Mouse (Mus musculus) ES-Bruce4 (cell line): ENCODE measurements at regions not wholly inside any gene's neighbourhood (a gene's known extent, or its start where the extent isn't known, plus 50 kb on each side); places are given as distances from the start of the nearest gene placed in this dataset.

Experiments used
- H3K27ac ChIP-seq: 2 replicates; pipeline ENCODE4 v1.5.1; 2012; ENCODE audit warnings: low read length, inconsistent platforms; ENCODE audit not compliant: insufficient read depth
- H3K27me3 ChIP-seq: 2 replicates; pipeline ENCODE4 v1.6.1; 2012; ENCODE audit warnings: mild to moderate bottlenecking, low read length, inconsistent platforms; ENCODE audit not compliant: control insufficient read depth, poor library complexity, insufficient read depth, severe bottlenecking
- H3K36me3 ChIP-seq: 2 replicates; pipeline ENCODE4 v1.6.1; 2012; ENCODE audit warnings: inconsistent platforms, mild to moderate bottlenecking, low read length, moderate library complexity; ENCODE audit not compliant: control insufficient read depth, poor library complexity, insufficient read depth, severe bottlenecking
- H3K4me1 ChIP-seq: one replicate; pipeline ENCODE4 v1.8.1; 2011; ENCODE audit warnings: low read length; ENCODE audit not compliant: control insufficient read depth, insufficient read depth
- H3K4me3 ChIP-seq: 2 replicates; pipeline ENCODE4 v1.5.1; 2011; ENCODE audit warnings: low read depth, mild to moderate bottlenecking, low read length
- H3K9ac ChIP-seq: 2 replicates; pipeline ENCODE4 v1.6.1; 2012; ENCODE audit warnings: low read depth, mild to moderate bottlenecking, inconsistent platforms; ENCODE audit not compliant: poor library complexity, severe bottlenecking
- H3K9me3 ChIP-seq: replicated peaks from 2 replicates; pipeline ENCODE4 v1.6.1; 2012; ENCODE audit warnings: mild to moderate bottlenecking, low read length, inconsistent platforms; ENCODE audit not compliant: control insufficient read depth, poor library complexity, insufficient read depth, severe bottlenecking
- CTCF ChIP-seq: IDR thresholded peaks from one replicate; pipeline ENCODE4 v1.8.1; 2011; ENCODE audit warnings: low read depth, low read length
- EP300 ChIP-seq: IDR thresholded peaks from 2 replicates; pipeline ENCODE4 v1.6.1; 2011; ENCODE audit warnings: low read depth, low read length; ENCODE audit not compliant: insufficient read depth
- POLR2A ChIP-seq: IDR thresholded peaks from one replicate; pipeline ENCODE4 v1.8.1; 2011; ENCODE audit warnings: low read length; ENCODE audit not compliant: insufficient read depth

- Histone ChIP-seq H3K27me3 (no peaks in the 10 kb centered on the region), H3K9ac (peak overlapping the region; percentile 25; the same call in 1 of the 2 replicates), H3K4me3 (no peak overlapping the region)
Observed at GRCm38 (mm10) chr2:30743976-30744620, 59.4 kb downstream of the 1700001O22Rik start.

GRCm38 (mm10) chr2:30743265-30743846, 60.1 kb downstream of the 1700001O22Rik start:
- 0 out of 2 replicates have a peak overlapping the region, but pooled peaks have one; percentile 25 for H3K9ac ChIP-seq
- H3K27me3 ChIP-seq: no peaks in the 10 kb centered on the region

More at GRCm38 (mm10) chr2:30743976-30744620, 59.4 kb downstream of the 1700001O22Rik start:
- H3K36me3 ChIP-seq: no peaks in the 10 kb centered on the region
- TF ChIP-seq EP300 (peak; percentile 67; the same call in 1 of the 2 replicates), CTCF (no peak)
- H3K4me1 ChIP-seq: peaks cover 11% of the 10 kb centered on the region
- H3K27ac ChIP-seq: peak overlapping the region; percentile 71
- peaks cover 9% of the 10 kb centered on the region for H3K9me3 ChIP-seq

GRCm38 (mm10) chr2:30741450-30741849, 62.0 kb downstream of the 1700001O22Rik start:
- H3K27ac ChIP-seq: no peak overlapping the region

More at GRCm38 (mm10) chr2:30743265-30743846, 60.1 kb downstream of the 1700001O22Rik start:
- Histone ChIP-seq H3K4me3 (no peak overlapping the region), H3K9me3 (peaks cover 11% of the 10 kb centered on the region), H3K27ac (peak overlapping the region; percentile 45), H3K4me1 (peaks cover 11% of the 10 kb centered on the region), H3K36me3 (no peaks in the 10 kb centered on the region)
- TF ChIP-seq EP300: no peak
- no peak for TF ChIP-seq CTCF
- no peak for TF ChIP-seq POLR2A

GRCm38 (mm10) chr2:30737759-30738158, 65.7 kb downstream of the 1700001O22Rik start:
- Histone ChIP-seq H3K4me1 (peaks cover 7% of the 10 kb centered on the region), H3K36me3 (no peaks in the 10 kb centered on the region), H3K9ac (no peak overlapping the region), H3K4me3 (no peak overlapping the region), H3K27ac (no peak overlapping the region), H3K27me3 (no peaks in the 10 kb centered on the region), H3K9me3 (peaks cover 11% of the 10 kb centered on the region)
- TF ChIP-seq EP300 (no peak), POLR2A (no peak), CTCF (no peak)

More at GRCm38 (mm10) chr2:30741450-30741849, 62.0 kb downstream of the 1700001O22Rik start:
- Histone ChIP-seq H3K36me3 (no peaks in the 10 kb centered on the region), H3K9me3 (peaks cover 11% of the 10 kb centered on the region), H3K9ac (no peak overlapping the region), H3K4me3 (no peak overlapping the region), H3K27me3 (no peaks in the 10 kb centered on the region), H3K4me1 (peaks cover 9% of the 10 kb centered on the region)
- TF ChIP-seq EP300 (no peak), POLR2A (no peak), CTCF (no peak)

- Histone ChIP-seq H3K9ac (no peak overlapping the region), H3K36me3 (no peaks in the 10 kb centered on the region), H3K4me3 (no peak overlapping the region), H3K4me1 (peaks cover 7% of the 10 kb centered on the region), H3K27ac (no peak overlapping the region), H3K27me3 (no peaks in the 10 kb centered on the region), H3K9me3 (peaks cover 11% of the 10 kb centered on the region)
- no peak for TF ChIP-seq CTCF
- no peak for TF ChIP-seq EP300
- no peak for TF ChIP-seq POLR2A
Observed at GRCm38 (mm10) chr2:30736705-30737104, 66.8 kb downstream of the 1700001O22Rik start.

- TF ChIP-seq EP300: no peak
- no peak for TF ChIP-seq POLR2A
- TF ChIP-seq CTCF: no peak
- no peak overlapping the region for H3K9ac ChIP-seq
- peaks cover 7% of the 10 kb centered on the region for H3K4me1 ChIP-seq
- peaks cover 11% of the 10 kb centered on the region for H3K9me3 ChIP-seq
- H3K27me3 ChIP-seq: no peaks in the 10 kb centered on the region
- no peak overlapping the region for H3K27ac ChIP-seq
- no peak overlapping the region for H3K4me3 ChIP-seq
- H3K36me3 ChIP-seq: no peaks in the 10 kb centered on the region
Observed at GRCm38 (mm10) chr2:30736236-30736635, 67.2 kb downstream of the 1700001O22Rik start.
